Mouse (Mus musculus): Measurements from ENCODE around the gene Gm45140. TPM values are rescaled to one million over a fixed set of nuclear protein-coding genes. Genes with fewer than 3 reads are reported as not detected.

Gene Gm45140
- total and polyA plus RNA-seq, 3 experiments = 0.02 to 2.5 (median 2.5) TPM

DNA sequence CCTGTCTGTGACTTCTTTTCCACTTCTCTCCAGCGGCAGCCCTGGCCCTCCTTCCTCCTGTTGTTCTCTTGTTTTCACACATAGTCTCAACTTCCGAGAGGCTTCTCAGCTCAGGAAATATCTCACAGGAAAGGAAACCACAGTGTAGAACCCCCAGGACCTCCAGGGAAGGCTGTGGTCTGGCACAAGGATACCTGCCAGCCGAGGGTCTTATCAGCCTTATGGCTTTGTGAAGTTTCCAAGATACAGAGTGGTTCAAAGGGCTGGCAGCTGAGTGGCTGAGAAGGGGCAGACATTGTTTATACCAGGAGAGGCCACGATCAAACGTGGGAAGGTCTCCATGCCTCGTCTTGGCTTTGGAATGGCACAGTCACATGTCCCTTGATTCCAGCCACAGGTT lies 95.7 kb downstream of the Gm45140 start:
- DNase-seq = no peak

Other genes with a start within 250 kb of the Gm45140 start
- under 1 TPM; 0.37 to 0.93 TPM for gene Prokr1, start 245.1 kb downstream of the Gm45140 start, total RNA-seq (2021)
- gene Prokr1, start 245.1 kb downstream of the Gm45140 start, polyA plus RNA-seq (2012; rRNA removed) = 0.13 and 0.23 TPM in 2 replicates
- gene Aplf, start 163.6 kb downstream of the Gm45140 start, total RNA-seq (2021) = 1 to 10 TPM; 5.5 to 7.4 TPM
- gene Aplf, start 163.6 kb downstream of the Gm45140 start, polyA plus RNA-seq (2012; rRNA removed) = 2.5 and 3.7 TPM in 2 replicates
- 1 to 10 TPM in 1 of 2 experiments, under 1 TPM in 1; 0.63 to 1.1 TPM for gene Efcc1, start 104.9 kb downstream of the Gm45140 start, total RNA-seq (2021)
- 1.1 and 1.4 TPM in 2 replicates for gene Efcc1, start 104.9 kb downstream of the Gm45140 start, polyA plus RNA-seq (2012; rRNA removed)
- under 1 TPM in 1 of 2 experiments, not detected in 1; 0.45 TPM for gene Gp9, start 57.7 kb downstream of the Gm45140 start, total RNA-seq (2021)
- gene Gp9, start 57.7 kb downstream of the Gm45140 start, polyA plus RNA-seq (2012; rRNA removed) = 0.84 and 1.0 TPM in 2 replicates
- gene Rab43, start 23.6 kb downstream of the Gm45140 start, total RNA-seq (2021) = 10 to 100 TPM; 28.0 to 28.2 TPM
- gene Rab43, start 23.6 kb downstream of the Gm45140 start, polyA plus RNA-seq (2012; rRNA removed) = 27.6 and 30.6 TPM in 2 replicates
- 10 to 100 TPM; 44.4 to 55.6 TPM for gene Isy1, start 3.0 kb upstream of the Gm45140 start, total RNA-seq (2021)
- 3.1 and 3.8 TPM in 2 replicates for gene Isy1, start 3.0 kb upstream of the Gm45140 start, polyA plus RNA-seq (2012; rRNA removed)
- gene Cnbp, start 15.3 kb upstream of the Gm45140 start, total RNA-seq (2021) = 100 to 1,000 TPM; 333 to 380 TPM
- 73.9 and 76.1 TPM in 2 replicates for gene Cnbp, start 15.3 kb upstream of the Gm45140 start, polyA plus RNA-seq (2012; rRNA removed)
- 100 to 1,000 TPM; 102 to 104 TPM for gene Copg1, start 52.0 kb upstream of the Gm45140 start, total RNA-seq (2021)
- gene Copg1, start 52.0 kb upstream of the Gm45140 start, polyA plus RNA-seq (2012; rRNA removed) = 26.0 and 41.0 TPM in 2 replicates
- gene Hmces, start 78.1 kb upstream of the Gm45140 start, total RNA-seq (2021) = 10 to 100 TPM; 21.5 to 22.4 TPM
- gene Hmces, start 78.1 kb upstream of the Gm45140 start, polyA plus RNA-seq (2012; rRNA removed) = 15.4 and 22.3 TPM in 2 replicates
- gene H1fx, start 145.8 kb upstream of the Gm45140 start, total RNA-seq (2021) = 1 to 10 TPM; 7.4 to 9.5 TPM
- 17.1 and 22.1 TPM in 2 replicates for gene H1fx, start 145.8 kb upstream of the Gm45140 start, polyA plus RNA-seq (2012; rRNA removed)
- gene Rab7, start 209.5 kb upstream of the Gm45140 start, total RNA-seq (2021) = 100 to 1,000 TPM; 335 to 385 TPM
- gene Rab7, start 209.5 kb upstream of the Gm45140 start, polyA plus RNA-seq (2012; rRNA removed) = 90.7 and 123 TPM in 2 replicates
- 100 to 1,000 TPM; 287 to 305 TPM for gene Rpn1, start 248.7 kb upstream of the Gm45140 start, total RNA-seq (2021)
- gene Rpn1, start 248.7 kb upstream of the Gm45140 start, polyA plus RNA-seq (2012; rRNA removed) = 117 and 146 TPM in 2 replicates

Measured in adrenal gland, adult 2 months (tissue).